Mouse (Mus musculus): ENCODE results near the gene Eapp. TPM values are rescaled to one million over a fixed set of nuclear protein-coding genes. Genes with fewer than 3 reads are reported as not detected.

The Eapp gene
- total RNA-seq, 1 experiment from 2014 or later, result 117 TPM

DNA sequence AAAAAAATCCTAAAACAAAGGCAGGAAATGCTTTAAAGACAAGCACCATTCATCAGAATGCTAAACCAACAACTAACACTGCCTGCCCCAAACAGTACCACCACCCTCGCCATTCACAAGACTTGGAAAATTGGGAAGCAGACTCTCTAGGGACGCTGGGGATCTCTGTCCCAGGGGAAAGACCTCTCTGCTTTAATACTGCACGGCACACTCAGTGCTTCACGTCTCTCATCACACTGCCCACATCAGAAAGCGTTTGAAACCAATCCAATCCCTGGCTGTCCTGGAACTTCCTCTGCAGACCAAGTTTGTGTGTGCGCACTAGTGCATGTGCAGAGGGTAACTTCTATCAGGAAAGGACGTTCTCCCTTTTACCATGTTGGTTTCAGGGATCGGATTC lies 43.9 kb downstream of the Eapp start:
- no peak for ATAC-seq (ENCODE audit: extremely low read depth, insufficient number of reproducible peaks, low FRiP score, poor library complexity, severe bottlenecking)

DNA sequence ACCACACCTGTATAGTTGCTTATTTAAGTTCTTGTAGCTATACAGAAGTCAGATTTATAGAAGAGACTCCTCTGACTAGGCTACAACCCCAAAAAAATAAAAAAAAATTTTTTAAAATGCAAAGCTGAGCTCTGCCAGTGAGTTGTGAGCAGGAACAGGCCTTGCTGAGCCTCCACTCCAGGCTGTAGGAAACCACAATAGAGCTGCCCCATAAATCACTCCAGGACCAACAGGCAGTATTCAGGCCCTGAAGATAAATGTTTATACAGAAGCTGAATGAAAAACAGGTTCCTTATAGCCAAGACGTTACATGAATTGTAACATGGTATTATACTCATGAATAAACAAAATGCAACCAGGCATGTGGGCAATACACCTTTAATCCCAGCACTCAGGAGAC lies 44.5 kb downstream of the Eapp start:
- ATAC-seq (ENCODE audit: extremely low read depth, insufficient number of reproducible peaks, low FRiP score, poor library complexity, severe bottlenecking), result no peak

DNA sequence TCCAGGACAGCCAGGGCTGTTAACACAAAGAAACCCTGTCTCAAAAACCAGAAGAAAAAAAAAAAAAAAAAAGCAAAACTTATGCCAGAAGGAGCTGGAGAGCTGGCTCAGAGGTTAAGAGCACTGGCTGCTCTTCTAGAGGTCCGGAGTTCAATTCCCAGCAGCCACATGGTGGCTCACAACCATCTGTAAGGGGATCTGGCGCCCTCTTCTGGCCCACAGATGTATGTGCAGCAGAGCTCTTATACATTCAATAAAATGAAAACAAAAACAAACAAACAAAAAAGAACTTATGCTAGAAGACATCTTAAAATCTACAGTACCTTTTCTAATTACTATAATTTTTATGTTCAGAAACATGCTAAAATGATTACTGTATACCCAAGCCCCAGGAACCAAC lies 50.8 kb downstream of the Eapp start:
- ATAC-seq (ENCODE audit: extremely low read depth, insufficient number of reproducible peaks, low FRiP score, poor library complexity, severe bottlenecking), result no peak

DNA sequence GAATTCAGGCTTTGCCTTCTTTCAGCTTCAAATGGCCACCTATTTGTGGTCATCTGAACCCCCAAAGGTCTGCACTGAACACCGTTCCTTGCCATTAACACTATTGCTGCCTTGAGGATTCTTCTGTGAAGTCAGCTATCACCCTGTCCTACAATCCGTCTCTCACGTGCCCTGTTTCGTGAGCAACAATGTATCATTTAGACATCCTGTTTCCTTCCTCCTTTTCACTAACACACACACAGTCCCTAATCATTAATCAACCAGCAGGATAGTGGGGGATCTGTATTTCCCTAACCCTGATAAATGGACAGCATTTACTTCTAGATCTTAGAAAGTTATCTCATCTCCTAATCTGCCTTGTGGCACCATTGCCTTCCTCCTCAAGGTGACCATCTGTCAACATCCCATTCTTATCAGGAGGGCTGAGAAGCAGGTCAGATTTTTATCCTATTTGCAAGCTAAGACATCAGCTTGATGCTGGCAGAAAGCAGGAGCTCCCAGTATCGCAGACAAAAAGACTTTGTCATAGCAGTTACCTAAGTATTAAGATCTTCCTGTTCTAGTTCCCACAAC lies 52.3 kb downstream of the Eapp start:
- ATAC-seq (ENCODE audit: extremely low read depth, insufficient number of reproducible peaks, low FRiP score, poor library complexity, severe bottlenecking), result no peak

DNA sequence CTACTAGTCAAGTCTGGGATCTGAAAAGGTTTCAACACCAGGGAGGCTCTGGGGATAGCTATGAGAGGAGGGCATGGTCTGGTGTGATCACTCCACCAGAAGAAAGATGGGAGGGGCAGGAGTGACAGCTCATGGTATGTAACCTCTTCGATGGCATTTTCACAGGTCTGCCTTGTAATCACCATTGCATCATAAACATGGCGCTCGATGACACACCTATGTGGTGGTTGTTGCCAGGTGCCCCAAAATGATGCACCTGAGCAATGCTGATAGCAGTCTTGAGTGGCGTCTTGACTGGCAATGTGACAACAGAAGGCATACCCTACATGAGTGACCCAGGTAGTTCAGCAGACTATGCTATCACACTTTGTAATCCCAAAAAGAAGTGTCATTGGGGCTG lies 54.3 kb downstream of the Eapp start:
- no peak for ATAC-seq (ENCODE audit: extremely low read depth, insufficient number of reproducible peaks, low FRiP score, poor library complexity, severe bottlenecking)

DNA sequence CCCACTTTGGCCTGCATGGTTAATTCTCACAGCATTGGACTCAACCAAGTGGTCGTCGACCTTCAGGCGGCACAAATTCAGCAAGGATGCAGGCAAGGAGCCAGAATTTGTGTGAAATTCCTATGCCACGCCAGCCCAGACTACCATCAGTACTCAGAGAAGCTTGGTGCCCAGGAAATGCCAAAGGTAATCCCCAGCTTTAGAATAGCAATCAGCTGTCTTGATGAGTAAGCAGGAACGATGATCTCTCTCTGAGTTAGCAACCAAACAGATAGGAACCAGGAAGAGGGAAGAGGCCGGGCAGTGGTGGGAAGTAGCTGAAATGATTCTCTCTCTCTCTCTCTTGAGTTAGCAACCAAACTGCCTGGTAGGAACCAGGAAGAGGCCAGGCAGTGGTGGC lies 55.4 kb downstream of the Eapp start:
- no peak for ATAC-seq (ENCODE audit: extremely low read depth, insufficient number of reproducible peaks, low FRiP score, poor library complexity, severe bottlenecking)

DNA sequence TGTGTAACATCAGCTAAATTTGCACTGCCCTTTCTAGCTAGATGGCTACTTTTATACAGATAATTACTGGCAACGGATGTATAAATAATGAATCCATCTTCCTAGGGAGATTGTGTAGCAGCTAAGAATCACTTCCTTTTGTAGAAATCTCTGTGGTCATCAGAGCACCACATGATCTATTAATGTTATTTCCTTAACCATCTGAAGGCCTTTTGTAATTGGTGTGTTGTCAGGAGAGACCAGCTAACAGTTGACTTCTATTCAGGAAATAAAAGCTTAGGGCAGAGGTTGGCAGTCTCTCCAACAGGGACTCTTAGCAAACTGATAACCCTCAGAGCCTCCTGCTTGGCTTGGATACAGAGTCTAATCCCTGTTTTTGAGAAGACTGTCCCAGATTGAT lies 58.7 kb downstream of the Eapp start:
- no peak for ATAC-seq (ENCODE audit: extremely low read depth, insufficient number of reproducible peaks, low FRiP score, poor library complexity, severe bottlenecking)

DNA sequence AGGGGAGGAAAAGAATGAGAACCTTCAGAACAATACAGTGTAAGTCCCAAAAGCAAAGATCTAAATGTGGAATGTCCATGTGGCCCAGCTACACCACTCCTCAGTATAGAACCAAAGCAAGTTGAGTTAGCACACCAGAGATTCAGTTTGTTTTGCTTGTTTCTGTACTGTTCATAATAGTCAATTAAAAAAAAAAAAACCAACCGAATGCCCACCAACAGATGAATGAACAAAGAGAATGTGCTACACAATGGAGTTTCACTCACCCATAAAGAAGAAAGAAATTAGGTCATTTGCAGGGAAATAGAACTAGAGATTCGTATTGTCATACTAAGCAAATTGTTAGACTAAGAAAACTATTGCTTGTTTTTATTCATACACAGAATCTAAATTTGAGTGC lies 63.6 kb downstream of the Eapp start:
- no peak for ATAC-seq (ENCODE audit: extremely low read depth, insufficient number of reproducible peaks, low FRiP score, poor library complexity, severe bottlenecking)

DNA sequence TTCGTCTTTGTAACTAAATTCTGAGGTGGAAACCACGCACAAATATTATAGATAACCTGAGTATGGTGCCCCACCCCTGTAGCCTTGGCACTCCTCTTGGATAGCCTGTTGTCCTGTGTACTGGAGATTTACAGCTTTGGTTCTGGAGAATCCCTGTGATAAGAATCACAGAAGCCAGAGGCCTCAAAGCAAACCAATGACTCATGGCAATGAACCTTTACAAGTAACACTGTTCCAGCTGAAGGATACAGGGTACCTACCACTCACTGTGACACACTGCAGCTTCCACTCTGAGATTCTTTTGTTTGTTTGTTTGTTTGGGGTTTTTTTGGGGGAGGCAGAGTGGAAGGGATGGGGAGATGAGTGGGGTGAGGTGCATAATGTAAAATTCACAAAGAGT lies 73.8 kb downstream of the Eapp start:
- no peak for ATAC-seq (ENCODE audit: extremely low read depth, insufficient number of reproducible peaks, low FRiP score, poor library complexity, severe bottlenecking)

Other genes with a start within 250 kb of the Eapp start
- 39.2 and 47.3 TPM in 2 replicates for gene Sptssa, start 39.3 kb downstream of the Eapp start, total RNA-seq (2017)
- gene Snx6, start 99.8 kb upstream of the Eapp start, total RNA-seq (2017), result 81.8 and 85.9 TPM in 2 replicates
- gene Cfl2, start 167.0 kb upstream of the Eapp start, total RNA-seq (2017), result 25.7 and 33.4 TPM in 2 replicates

All from neutrophil, adult 5-6 weeks (primary cell).